Mouse (Mus musculus): ENCODE results near the gene Efna2. TPM values are rescaled to one million over a fixed set of nuclear protein-coding genes. Genes with fewer than 3 reads are reported as not detected.
A peak's percentile ranks its signal among the peaks of the same experiment; 100 is the strongest.
"Not testable (repeated sequence)": the region's sequence is repeated elsewhere in the genome, so short reads cannot be mapped to it uniquely, and the experiment has no call there.

The Efna2 gene
- polyA plus RNA-seq, 1 experiment from 2014 or later, result 39.5 TPM

GRCm38 (mm10) chr10:80166136-80166535 is 13.1 kb upstream of the Efna2 start:
- ATAC-seq (ENCODE audit: low FRiP score, low read depth); H3K27me3 ChIP-seq; H3K27ac ChIP-seq; H3K9me3 ChIP-seq: not testable (repeated sequence)
- peak overlapping the region; percentile 92 for H3K4me2 ChIP-seq (replicated peaks)
- H3K36me3 ChIP-seq, result peaks cover 19% of the 10 kb centered on the region
- 83% methylated on average over 4 of the region's 4 CpGs for WGBS
- H3K9ac ChIP-seq, result peak overlapping the region; percentile 63
- H3K4me3 ChIP-seq, result peak overlapping the region; percentile 12; the same call in 1 of the 2 replicates
- peaks cover 71% of the 10 kb centered on the region for H3K4me1 ChIP-seq

- under 1% methylated on average over 52 of the region's 55 CpGs for WGBS
These were observed 11.7 kb upstream of the Efna2 start for GRCm38 (mm10) chr10:80167460-80168037.

GRCm38 (mm10) chr10:80168038-80168661 is 11.1 kb upstream of the Efna2 start:
- no peaks in the 10 kb centered on the region for H3K27me3 ChIP-seq
- peak overlapping the region; percentile 99 for H3K27ac ChIP-seq
- H3K4me1 ChIP-seq, result peaks cover 66% of the 10 kb centered on the region
- WGBS, result under 1% methylated on average over 46 of the region's 48 CpGs
- H3K9ac ChIP-seq, result peak overlapping the region; percentile 99
- H3K4me2 ChIP-seq (replicated peaks), result peak overlapping the region; percentile 88
- H3K4me3 ChIP-seq, result peak overlapping the region; percentile 84
- H3K36me3 ChIP-seq, result peaks cover 32% of the 10 kb centered on the region
- no peaks in the 10 kb centered on the region for H3K9me3 ChIP-seq
- ATAC-seq (ENCODE audit: low FRiP score, low read depth), result peak; percentile 62

More at GRCm38 (mm10) chr10:80167460-80168037, 11.7 kb upstream of the Efna2 start:
- peaks cover 32% of the 10 kb centered on the region for H3K36me3 ChIP-seq
- peak; percentile 90 for ATAC-seq (ENCODE audit: low FRiP score, low read depth)
- H3K4me1 ChIP-seq, result peaks cover 70% of the 10 kb centered on the region
- H3K9me3 ChIP-seq, result no peaks in the 10 kb centered on the region
- H3K4me3 ChIP-seq, result peak overlapping the region; percentile 84
- peak overlapping the region; percentile 99 for H3K9ac ChIP-seq
- peak overlapping the region; percentile 99 for H3K27ac ChIP-seq
- H3K4me2 ChIP-seq (replicated peaks), result peak overlapping the region; percentile 88
- no peaks in the 10 kb centered on the region for H3K27me3 ChIP-seq

GRCm38 (mm10) chr10:80169070-80169469 is 10.2 kb upstream of the Efna2 start:
- H3K27ac ChIP-seq, result no peak overlapping the region
- 71% methylated on average over 1 of the region's 1 CpGs for WGBS
- peaks cover 32% of the 10 kb centered on the region for H3K36me3 ChIP-seq
- peak overlapping the region; percentile 88 for H3K4me2 ChIP-seq (replicated peaks)
- peak overlapping the region; percentile 84 for H3K4me3 ChIP-seq
- no peak for ATAC-seq (ENCODE audit: low FRiP score, low read depth)
- H3K27me3 ChIP-seq, result no peaks in the 10 kb centered on the region
- peaks cover 64% of the 10 kb centered on the region for H3K4me1 ChIP-seq
- H3K9me3 ChIP-seq, result no peaks in the 10 kb centered on the region
- peak overlapping the region; percentile 99 for H3K9ac ChIP-seq

- Histone ChIP-seq H3K9me3 (no peaks in the 10 kb centered on the region), H3K36me3 (peaks cover 32% of the 10 kb centered on the region), H3K4me3 (no peak overlapping the region), H3K9ac (peak overlapping the region; percentile 35), H3K27me3 (no peaks in the 10 kb centered on the region), H3K27ac (no peak overlapping the region), H3K4me1 (peaks cover 63% of the 10 kb centered on the region), H3K4me2 (replicated peaks) (peak overlapping the region; percentile 88; the same call in 1 of the 2 replicates)
- WGBS, result 92% methylated on average over 7 of the region's 7 CpGs
- ATAC-seq (ENCODE audit: low FRiP score, low read depth), result no peak
These were observed 9.6 kb upstream of the Efna2 start for GRCm38 (mm10) chr10:80169651-80170050.

GRCm38 (mm10) chr10:80170052-80170451 is 9.2 kb upstream of the Efna2 start:
- Histone ChIP-seq H3K4me1 (peaks cover 64% of the 10 kb centered on the region), H3K27ac (no peak overlapping the region), H3K9me3 (no peaks in the 10 kb centered on the region), H3K27me3 (no peaks in the 10 kb centered on the region), H3K9ac (peak overlapping the region; percentile 35), H3K4me2 (replicated peaks) (no peak overlapping the region), H3K4me3 (no peak overlapping the region), H3K36me3 (peaks cover 32% of the 10 kb centered on the region)
- WGBS, result 96% methylated on average over 16 of the region's 16 CpGs
- ATAC-seq (ENCODE audit: low FRiP score, low read depth), result no peak

- no peak overlapping the region for H3K4me3 ChIP-seq
- H3K27me3 ChIP-seq, result no peaks in the 10 kb centered on the region
These were observed 8.7 kb upstream of the Efna2 start for GRCm38 (mm10) chr10:80170601-80171021.

GRCm38 (mm10) chr10:80171252-80171651 is 8.0 kb upstream of the Efna2 start:
- Histone ChIP-seq H3K4me1 (peaks cover 58% of the 10 kb centered on the region), H3K9me3 (no peaks in the 10 kb centered on the region), H3K36me3 (peaks cover 32% of the 10 kb centered on the region), H3K4me3 (peak overlapping the region; percentile 57; the same call in 1 of the 2 replicates), H3K27me3 (no peaks in the 10 kb centered on the region), H3K27ac (no peak overlapping the region), H3K9ac (no peak overlapping the region), H3K4me2 (replicated peaks) (no peak overlapping the region)
- 92% methylated on average over 15 of the region's 15 CpGs for WGBS
- no peak for ATAC-seq (ENCODE audit: low FRiP score, low read depth)

More at GRCm38 (mm10) chr10:80170601-80171021, 8.7 kb upstream of the Efna2 start:
- Histone ChIP-seq H3K4me2 (replicated peaks) (no peak overlapping the region), H3K27ac (no peak overlapping the region), H3K9me3 (no peaks in the 10 kb centered on the region), H3K9ac (0 out of 2 replicates have a peak overlapping the region, but pooled peaks have one; percentile 26), H3K4me1 (peaks cover 60% of the 10 kb centered on the region), H3K36me3 (peaks cover 32% of the 10 kb centered on the region)
- ATAC-seq (ENCODE audit: low FRiP score, low read depth), result no peak
- WGBS, result 97% methylated on average over 19 of the region's 19 CpGs

- H3K36me3 ChIP-seq, result peaks cover 32% of the 10 kb centered on the region
- ATAC-seq (ENCODE audit: low FRiP score, low read depth), result no peak
- no peaks in the 10 kb centered on the region for H3K9me3 ChIP-seq
- 85% methylated on average over 45 of the region's 45 CpGs for WGBS
- H3K4me3 ChIP-seq, result peak overlapping the region; percentile 57
- H3K4me1 ChIP-seq, result peaks cover 53% of the 10 kb centered on the region
- H3K27me3 ChIP-seq, result no peaks in the 10 kb centered on the region
- H3K27ac ChIP-seq, result peak overlapping the region; percentile 73; the same call in 1 of the 2 replicates
- peak overlapping the region; percentile 63; the same call in 1 of the 2 replicates for H3K9ac ChIP-seq
- peak overlapping the region; percentile 69 for H3K4me2 ChIP-seq (replicated peaks)
These were observed 7.3 kb upstream of the Efna2 start for GRCm38 (mm10) chr10:80171760-80172526.

- Histone ChIP-seq H3K4me3 (peak within 1 kb of the TSS; percentile 57), H3K9ac (peak within 1 kb of the TSS; percentile 63), H3K9me3 (no peaks in the 10 kb centered on the region), H3K27ac (peak within 1 kb of the TSS; percentile 73; the same call in 1 of the 2 replicates), H3K27me3 (no peaks in the 10 kb centered on the region), H3K36me3 (peaks cover 32% of the 10 kb centered on the region), H3K4me2 (replicated peaks) (peak within 1 kb of the TSS; percentile 69), H3K4me1 (peaks cover 50% of the 10 kb centered on the region)
- peak; percentile 70 for ATAC-seq (ENCODE audit: low FRiP score, low read depth)
- 7% methylated on average over 35 of the region's 35 CpGs for WGBS
These were observed 6.6 kb upstream of the Efna2 start, which contains the start of gene 1600002K03Rik for GRCm38 (mm10) chr10:80172527-80173292. Gene 1600002K03Rik, plus strand, starts transcription at chr10:80172944.

GRCm38 (mm10) chr10:80173358-80173757 is 5.9 kb upstream of the Efna2 start:
- ATAC-seq (ENCODE audit: low FRiP score, low read depth), result no peak
- WGBS, result 11% methylated on average over 11 of the region's 11 CpGs

More at GRCm38 (mm10) chr10:80173358-80173757, 5.9 kb upstream of the Efna2 start:
- Histone ChIP-seq H3K36me3 (peaks cover 32% of the 10 kb centered on the region), H3K4me1 (peaks cover 50% of the 10 kb centered on the region), H3K4me3 (peak overlapping the region; percentile 57), H3K27me3 (no peaks in the 10 kb centered on the region), H3K27ac (no peak overlapping the region; the same call in 1 of the 2 replicates), H3K9ac (peak overlapping the region; percentile 63), H3K4me2 (replicated peaks) (peak overlapping the region; percentile 69), H3K9me3 (no peaks in the 10 kb centered on the region)

All from limb, embryonic 13.5 days (tissue).